Mouse (Mus musculus): ENCODE data around the gene Met. TPM values are rescaled to one million over a fixed set of nuclear protein-coding genes. Genes with fewer than 3 reads are reported as not detected.

Met gene
- polyA plus RNA-seq, 1 experiment from 2014 or later = 6.7 TPM

DNA sequence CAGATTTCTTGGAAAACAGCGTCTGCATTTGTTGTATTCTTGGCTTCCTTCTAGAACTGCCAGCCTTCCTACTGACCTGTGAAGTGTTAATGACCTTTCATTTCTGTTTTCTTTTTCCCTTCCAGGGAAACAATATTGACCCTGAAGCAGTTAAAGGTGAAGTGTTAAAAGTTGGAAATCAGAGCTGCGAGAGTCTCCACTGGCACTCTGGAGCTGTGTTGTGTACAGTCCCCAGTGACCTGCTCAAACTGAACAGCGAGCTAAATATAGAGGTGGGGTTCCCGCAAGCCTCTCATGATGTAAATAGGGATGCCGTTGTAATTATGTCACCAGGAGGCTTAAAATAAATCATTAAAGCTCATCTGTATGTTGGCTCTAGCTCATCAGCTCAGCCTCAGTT is 83.2 kb downstream of the Met start:
- Histone ChIP-seq H3K4me3 (ENCODE audit: low read depth, low read length) (no peak overlapping the region), H3K36me3 (ENCODE audit: control insufficient read depth, insufficient read depth) (peaks cover 4% of the 10 kb centered on the region; the same call in 1 of the 2 replicates), H3K4me1 (replicated peaks; ENCODE audit: control insufficient read depth, insufficient read depth, low read length) (no peaks in the 10 kb centered on the region), H3K27me3 (replicated peaks; ENCODE audit: control insufficient read depth, insufficient read depth, low read length) (no peaks in the 10 kb centered on the region), H3K4me2 (replicated peaks; ENCODE audit: low read depth) (no peak overlapping the region), H3K27ac (ENCODE audit: low read depth, low read length) (no peak overlapping the region), H3K9ac (ENCODE audit: low read depth, low read length) (no peak overlapping the region), H3K9me3 (ENCODE audit: control insufficient read depth) (no peaks in the 10 kb centered on the region)
- no peak for TF ChIP-seq CTCF (IDR thresholded peaks at IDR 0.05; ENCODE audit: low read depth)
- WGBS = 44% methylated on average over 5 of the region's 5 CpGs
- no peak for ATAC-seq

DNA sequence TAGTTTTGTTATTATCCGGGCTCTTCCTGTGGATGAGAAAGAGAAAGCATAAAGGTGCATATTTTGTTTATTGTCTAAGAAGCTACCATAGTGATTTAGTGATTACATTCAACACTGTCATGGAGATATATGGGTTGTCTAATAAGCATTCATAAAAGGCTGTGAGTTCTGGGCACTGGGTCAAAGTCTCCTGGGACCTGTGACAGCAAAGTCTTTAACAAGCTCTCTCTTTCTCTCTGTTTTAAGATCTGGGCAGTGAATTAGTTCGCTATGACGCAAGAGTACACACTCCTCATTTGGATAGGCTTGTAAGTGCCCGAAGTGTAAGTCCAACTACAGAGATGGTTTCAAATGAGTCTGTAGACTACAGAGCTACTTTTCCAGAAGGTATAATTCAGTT is 85.2 kb downstream of the Met start:
- H3K27ac ChIP-seq (ENCODE audit: low read depth, low read length) = no peak overlapping the region
- no peak for TF ChIP-seq CTCF (IDR thresholded peaks at IDR 0.05; ENCODE audit: low read depth)
- no peak overlapping the region for H3K9ac ChIP-seq (ENCODE audit: low read depth, low read length)
- H3K4me2 ChIP-seq (replicated peaks; ENCODE audit: low read depth) = no peak overlapping the region
- H3K27me3 ChIP-seq (replicated peaks; ENCODE audit: control insufficient read depth, insufficient read depth, low read length) = no peaks in the 10 kb centered on the region
- no peaks in the 10 kb centered on the region for H3K9me3 ChIP-seq (ENCODE audit: control insufficient read depth)
- H3K36me3 ChIP-seq (ENCODE audit: control insufficient read depth, insufficient read depth) = 0 out of 2 replicates have a peak, but pooled peaks cover 1% of the 10 kb centered on the region
- peak; percentile 80 for ATAC-seq
- no peak overlapping the region for H3K4me3 ChIP-seq (ENCODE audit: low read depth, low read length)
- H3K4me1 ChIP-seq (replicated peaks; ENCODE audit: control insufficient read depth, insufficient read depth, low read length) = no peaks in the 10 kb centered on the region
- 58% methylated on average over 4 of the region's 4 CpGs for WGBS

DNA sequence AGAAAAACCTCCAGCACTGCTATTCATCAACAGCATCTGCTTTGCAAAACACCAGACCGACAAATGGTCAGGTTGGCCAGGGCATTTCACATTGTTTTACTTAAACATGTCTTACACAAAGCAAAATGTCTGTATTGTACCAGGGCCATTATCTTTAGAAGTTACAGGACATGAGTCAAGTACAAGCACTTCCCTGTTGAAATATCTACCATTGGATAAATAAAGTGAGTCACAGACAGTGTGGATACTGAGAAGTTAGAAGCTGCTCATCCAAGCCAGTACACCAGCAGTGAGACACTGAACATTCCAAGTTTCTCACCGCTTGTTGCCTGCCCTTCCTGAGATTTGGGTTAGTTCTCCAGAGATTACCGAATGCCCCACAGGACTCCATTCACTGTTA is 86.0 kb downstream of the Met start:
- no peak overlapping the region for H3K27ac ChIP-seq (ENCODE audit: low read depth, low read length)
- TF ChIP-seq CTCF (IDR thresholded peaks at IDR 0.05; ENCODE audit: low read depth) = no peak
- 0 out of 2 replicates have a peak, but pooled peaks cover 4% of the 10 kb centered on the region for H3K4me1 ChIP-seq (replicated peaks; ENCODE audit: control insufficient read depth, insufficient read depth, low read length)
- no peak for ATAC-seq
- no peaks in the 10 kb centered on the region for H3K36me3 ChIP-seq (ENCODE audit: control insufficient read depth, insufficient read depth)
- no peak overlapping the region for H3K9ac ChIP-seq (ENCODE audit: low read depth, low read length)
- no peaks in the 10 kb centered on the region for H3K9me3 ChIP-seq (ENCODE audit: control insufficient read depth)
- H3K27me3 ChIP-seq (replicated peaks; ENCODE audit: control insufficient read depth, insufficient read depth, low read length) = no peaks in the 10 kb centered on the region
- no peak overlapping the region for H3K4me2 ChIP-seq (replicated peaks; ENCODE audit: low read depth)
- H3K4me3 ChIP-seq (ENCODE audit: low read depth, low read length) = no peak overlapping the region
- WGBS = 75% methylated on average over 3 of the region's 3 CpGs

DNA sequence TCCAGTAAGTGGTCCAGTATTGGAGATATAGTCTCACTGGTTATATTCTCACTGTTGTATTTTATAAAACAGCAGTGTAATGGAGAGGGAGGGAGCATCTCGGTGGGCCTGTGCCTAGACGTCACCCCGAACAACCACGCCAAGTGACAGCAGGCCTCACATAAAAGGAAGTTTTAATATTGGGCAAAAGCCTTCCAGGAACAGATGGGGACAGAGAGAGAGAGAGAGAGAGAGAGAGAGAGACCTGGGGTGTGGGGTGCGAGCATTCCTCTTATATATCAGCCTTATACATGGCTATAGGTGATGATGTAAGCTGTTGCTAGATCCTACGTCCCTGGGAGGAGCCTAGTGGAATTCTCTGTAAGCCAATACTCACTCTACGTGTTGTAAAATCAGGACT is 90.7 kb downstream of the Met start:
- 69% methylated on average over 7 of the region's 7 CpGs for WGBS
- no peaks in the 10 kb centered on the region for H3K27me3 ChIP-seq (replicated peaks; ENCODE audit: control insufficient read depth, insufficient read depth, low read length)
- H3K27ac ChIP-seq (ENCODE audit: low read depth, low read length) = no peak overlapping the region
- peaks cover 7% of the 10 kb centered on the region; the same call in 1 of the 2 replicates for H3K36me3 ChIP-seq (ENCODE audit: control insufficient read depth, insufficient read depth)
- no peak overlapping the region for H3K4me2 ChIP-seq (replicated peaks; ENCODE audit: low read depth)
- ATAC-seq = peak; percentile 43; the same call in 1 of the 2 replicates
- no peak for TF ChIP-seq CTCF (IDR thresholded peaks at IDR 0.05; ENCODE audit: low read depth)
- no peak overlapping the region for H3K9ac ChIP-seq (ENCODE audit: low read depth, low read length)
- H3K4me1 ChIP-seq (replicated peaks; ENCODE audit: control insufficient read depth, insufficient read depth, low read length) = 0 out of 2 replicates have a peak, but pooled peaks cover 15% of the 10 kb centered on the region
- no peaks in the 10 kb centered on the region for H3K9me3 ChIP-seq (ENCODE audit: control insufficient read depth)
- H3K4me3 ChIP-seq (ENCODE audit: low read depth, low read length) = no peak overlapping the region

DNA sequence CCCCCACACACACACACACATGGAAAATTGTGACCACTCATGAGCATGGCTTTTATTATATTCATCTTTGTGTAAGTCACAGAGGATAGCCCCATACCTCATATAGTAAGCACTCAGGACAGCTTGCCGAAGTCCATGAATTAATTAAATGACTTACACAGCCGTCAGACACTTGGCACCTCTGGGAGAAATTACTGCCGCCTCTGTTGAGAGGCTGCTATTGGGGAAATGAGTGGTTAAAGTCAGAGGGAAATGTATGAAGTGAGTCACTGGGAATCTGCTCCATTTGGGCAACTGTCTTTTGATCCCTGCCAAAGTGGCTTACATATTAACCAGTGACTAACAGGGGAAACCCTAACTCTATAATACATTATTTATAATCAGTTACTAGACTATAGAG is 91.2 kb downstream of the Met start:
- Histone ChIP-seq H3K4me2 (replicated peaks; ENCODE audit: low read depth) (no peak overlapping the region), H3K9ac (ENCODE audit: low read depth, low read length) (no peak overlapping the region), H3K27ac (ENCODE audit: low read depth, low read length) (no peak overlapping the region), H3K9me3 (ENCODE audit: control insufficient read depth) (no peaks in the 10 kb centered on the region), H3K36me3 (ENCODE audit: control insufficient read depth, insufficient read depth) (peaks cover 7% of the 10 kb centered on the region; the same call in 1 of the 2 replicates), H3K4me3 (ENCODE audit: low read depth, low read length) (no peak overlapping the region), H3K27me3 (replicated peaks; ENCODE audit: control insufficient read depth, insufficient read depth, low read length) (no peaks in the 10 kb centered on the region), H3K4me1 (replicated peaks; ENCODE audit: control insufficient read depth, insufficient read depth, low read length) (peaks cover 16% of the 10 kb centered on the region; the same call in 1 of the 2 replicates)
- TF ChIP-seq CTCF (IDR thresholded peaks at IDR 0.05; ENCODE audit: low read depth) = peak; percentile 34
- peak; percentile 45 for ATAC-seq
- WGBS = 22% methylated on average over 3 of the region's 3 CpGs

DNA sequence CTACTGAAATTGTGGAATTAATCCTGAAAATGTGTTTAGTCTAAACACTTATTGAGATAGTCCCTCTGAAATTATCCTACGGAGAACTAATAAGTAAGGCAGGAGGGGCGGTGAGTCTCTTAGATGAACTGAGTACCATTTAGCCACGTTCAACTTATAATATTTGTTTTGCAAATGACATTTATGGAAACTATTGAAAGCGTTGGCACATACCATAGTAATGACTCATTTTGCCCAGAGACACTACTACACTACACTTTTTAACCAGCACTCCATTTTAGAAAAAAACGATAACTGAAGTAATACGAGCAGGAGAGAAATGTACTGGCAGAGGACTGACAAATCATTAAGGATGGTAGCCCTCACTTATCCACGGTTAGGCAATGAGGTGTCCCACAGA is 92.1 kb downstream of the Met start:
- whole genome bisulfite sequencing = 54% methylated on average over 7 of the region's 7 CpGs

DNA sequence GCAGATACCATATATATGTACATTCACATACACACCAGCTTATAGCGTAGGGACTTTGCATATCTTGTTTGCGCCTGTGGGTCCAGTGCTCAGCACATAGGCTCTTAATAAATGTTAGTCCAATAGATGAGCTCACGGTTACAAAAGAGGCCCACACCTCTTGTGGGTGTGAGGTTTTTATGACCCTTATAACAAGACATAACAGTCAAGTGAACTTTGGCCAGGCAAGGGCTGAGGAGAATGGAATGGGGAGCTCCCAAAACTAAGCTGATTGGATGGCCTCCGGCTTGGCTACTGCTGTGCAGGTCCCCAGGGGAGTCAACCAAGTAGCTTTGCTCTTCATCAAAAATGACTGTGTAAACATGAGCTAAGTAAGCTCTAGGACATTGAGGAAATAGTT is 96.1 kb downstream of the Met start:
- peak; percentile 93 for ATAC-seq
- H3K36me3 ChIP-seq (ENCODE audit: control insufficient read depth, insufficient read depth) = peaks cover 12% of the 10 kb centered on the region
- WGBS = 23% methylated on average over 4 of the region's 4 CpGs
- no peak overlapping the region for H3K9ac ChIP-seq (ENCODE audit: low read depth, low read length)
- no peak overlapping the region for H3K27ac ChIP-seq (ENCODE audit: low read depth, low read length)
- H3K4me3 ChIP-seq (ENCODE audit: low read depth, low read length) = no peak overlapping the region
- no peaks in the 10 kb centered on the region for H3K9me3 ChIP-seq (ENCODE audit: control insufficient read depth)
- H3K27me3 ChIP-seq (replicated peaks; ENCODE audit: control insufficient read depth, insufficient read depth, low read length) = no peaks in the 10 kb centered on the region
- H3K4me2 ChIP-seq (replicated peaks; ENCODE audit: low read depth) = no peak overlapping the region
- peaks cover 16% of the 10 kb centered on the region; the same call in 1 of the 2 replicates for H3K4me1 ChIP-seq (replicated peaks; ENCODE audit: control insufficient read depth, insufficient read depth, low read length)
- no peak for TF ChIP-seq CTCF (IDR thresholded peaks at IDR 0.05; ENCODE audit: low read depth)

More for the DNA sequence above, 92.1 kb downstream of the Met start:
- TF ChIP-seq CTCF (IDR thresholded peaks at IDR 0.05; ENCODE audit: low read depth) = no peak
- no peak overlapping the region for H3K4me2 ChIP-seq (replicated peaks; ENCODE audit: low read depth)
- peaks cover 21% of the 10 kb centered on the region; the same call in 1 of the 2 replicates for H3K4me1 ChIP-seq (replicated peaks; ENCODE audit: control insufficient read depth, insufficient read depth, low read length)
- no peak overlapping the region for H3K4me3 ChIP-seq (ENCODE audit: low read depth, low read length)
- no peaks in the 10 kb centered on the region for H3K9me3 ChIP-seq (ENCODE audit: control insufficient read depth)
- ATAC-seq = no peak
- no peak overlapping the region for H3K9ac ChIP-seq (ENCODE audit: low read depth, low read length)
- H3K27ac ChIP-seq (ENCODE audit: low read depth, low read length) = no peak overlapping the region
- H3K27me3 ChIP-seq (replicated peaks; ENCODE audit: control insufficient read depth, insufficient read depth, low read length) = no peaks in the 10 kb centered on the region
- H3K36me3 ChIP-seq (ENCODE audit: control insufficient read depth, insufficient read depth) = peaks cover 7% of the 10 kb centered on the region; the same call in 1 of the 2 replicates

All from intestine, postnatal 0 days (tissue).